Mouse (Mus musculus) thymus, adult 2 months (tissue): ENCODE measurements around the gene Ccnd2. TPM values are rescaled to one million over a fixed set of nuclear protein-coding genes. Genes with fewer than 3 reads are reported as not detected.

Experiments
- DNase-seq: peaks from one replicate; pipeline ENCODE4 v3.0.0; 2021
- H3K27ac ChIP-seq: fragments of 200-500 bp; 2 replicates; pipeline ENCODE4 v1.5.1; 2012; ENCODE audit warnings: low read length, control low read depth; ENCODE audit not compliant: control insufficient read depth, insufficient read depth
- H3K27me3 ChIP-seq: fragments of 200-500 bp; 2 replicates; pipeline ENCODE4 v1.6.1; 2012; ENCODE audit warnings: mild to moderate bottlenecking, low read length, moderate library complexity, mixed read lengths; ENCODE audit not compliant: control insufficient read depth, insufficient read depth
- H3K36me3 ChIP-seq: fragments of 200-500 bp; 2 replicates; pipeline ENCODE4 v1.6.1; 2012; ENCODE audit warnings: mild to moderate bottlenecking, low read length, moderate library complexity; ENCODE audit not compliant: control insufficient read depth, insufficient read depth
- H3K4me1 ChIP-seq: fragments of 200-500 bp; replicated peaks from 2 replicates; pipeline ENCODE4 v1.6.1; 2012; ENCODE audit warnings: low read length; ENCODE audit not compliant: control insufficient read depth, insufficient read depth
- H3K4me3 ChIP-seq: fragments of 200-500 bp; 2 replicates; pipeline ENCODE4 v1.5.1; 2012; ENCODE audit warnings: mild to moderate bottlenecking, low read length, control low read depth, moderate library complexity; ENCODE audit not compliant: control insufficient read depth, insufficient read depth
- CTCF ChIP-seq: fragments of 200-500 bp; IDR thresholded peaks from 2 replicates; pipeline ENCODE4 v1.5.1; 2012; ENCODE audit warnings: mild to moderate bottlenecking, control low read depth, low read length, moderate library complexity, borderline replicate concordance; ENCODE audit not compliant: control insufficient read depth, poor library complexity, insufficient read depth; ENCODE audit errors: extremely low read depth
- POLR2A ChIP-seq: fragments of 200-500 bp; IDR thresholded peaks from 2 replicates; pipeline ENCODE4 v1.6.1; 2012; ENCODE audit warnings: mild to moderate bottlenecking, low read length, control low read depth, moderate library complexity; ENCODE audit not compliant: control insufficient read depth, poor library complexity, insufficient read depth; ENCODE audit errors: extremely low read depth
- WGBS: fragments of 180-500 bp; shearing (Covaris S2); methylation state at CpG from one replicate; pipeline ENCODE4 v1.1.7; 2018; 5-methylcytosine and 5-hydroxymethylcytosine counted together
- polyA plus RNA-seq: library from polyadenylated mRNA; depleted of rRNA; stranded (reverse); fragments of >200 nt; gene quantifications from 2 replicates; pipeline ENCODE4 v1.2.3, GENCODE M21; 2012; rRNA removed

The Ccnd2 gene
- polyA plus RNA-seq, 1 experiment: 73.0 TPM

DNA sequence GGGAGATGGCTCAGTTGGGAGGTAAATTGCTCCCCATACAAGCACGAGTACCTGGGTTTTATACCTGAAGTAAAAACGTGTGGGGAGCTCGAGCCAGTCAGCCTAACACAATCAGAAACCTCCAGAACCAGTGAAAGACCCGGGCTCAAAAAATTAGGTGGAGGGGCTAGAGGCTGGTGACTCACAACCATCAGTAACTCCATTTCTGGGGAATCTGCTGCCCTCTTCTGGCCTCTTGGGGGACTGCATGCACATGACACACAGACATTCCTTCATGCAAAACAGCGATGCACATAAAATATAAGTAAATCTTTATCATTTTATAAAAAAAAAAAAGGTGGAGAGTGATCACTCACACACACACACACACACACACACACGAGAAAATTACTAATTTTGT, 46.9 kb downstream of the Ccnd2 start:
- Histone ChIP-seq H3K27me3 (no peaks in the 10 kb centered on the region), H3K36me3 (no peaks in the 10 kb centered on the region), H3K4me1 (peaks cover 10% of the 10 kb centered on the region; the same call in 1 of the 2 replicates), H3K27ac (no peak overlapping the region), H3K4me3 (no peak overlapping the region)
- DNase-seq: peak; percentile 56
- TF ChIP-seq POLR2A (no peak), CTCF (no peak; the same call in 1 of the 2 replicates)
- 83% methylated on average over 6 of the region's 6 CpGs for WGBS

DNA sequence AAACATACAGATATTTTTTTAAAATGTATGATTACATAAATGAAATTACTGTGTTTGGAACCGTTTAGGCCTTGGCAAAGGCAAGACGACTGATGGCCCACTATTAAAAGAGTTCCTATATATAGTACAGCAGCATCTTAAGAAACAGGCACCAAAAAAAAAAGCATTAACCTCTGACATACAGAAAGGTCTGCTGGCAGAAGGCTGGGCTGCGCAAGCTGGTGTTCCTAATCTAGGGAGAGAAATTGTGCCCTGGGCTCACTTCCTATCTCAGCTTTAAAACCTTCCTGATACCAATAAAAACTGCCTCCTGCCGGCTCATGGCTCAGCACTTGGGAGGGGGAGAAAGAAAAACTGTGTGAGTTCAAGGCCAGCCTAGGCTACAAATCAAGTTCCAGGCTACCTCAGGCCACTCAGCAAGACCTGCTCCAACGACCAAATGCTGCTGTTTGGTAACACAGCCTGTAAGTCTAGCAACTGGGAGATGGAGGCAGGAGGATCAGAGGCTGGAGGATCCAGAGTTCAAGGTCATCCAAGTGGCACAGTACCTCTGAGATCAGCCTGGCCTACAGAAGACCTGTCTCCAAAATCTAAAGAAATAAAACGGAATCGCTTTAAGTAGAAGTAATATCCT, 47.5 kb downstream of the Ccnd2 start:
- TF ChIP-seq CTCF (no peak), POLR2A (no peak)
- no peak for DNase-seq
- Histone ChIP-seq H3K4me3 (no peak overlapping the region), H3K27me3 (no peaks in the 10 kb centered on the region), H3K36me3 (no peaks in the 10 kb centered on the region), H3K4me1 (peaks cover 7% of the 10 kb centered on the region; the same call in 1 of the 2 replicates), H3K27ac (no peak overlapping the region)
- WGBS: 95% methylated on average over 7 of the region's 7 CpGs

- peaks cover 2% of the 10 kb centered on the region; the same call in 1 of the 2 replicates for H3K4me1 ChIP-seq
- no peaks in the 10 kb centered on the region for H3K36me3 ChIP-seq
- no peak overlapping the region for H3K27ac ChIP-seq
- TF ChIP-seq CTCF: no peak
- no peak for TF ChIP-seq POLR2A
- 96% methylated on average over 6 of the region's 6 CpGs for WGBS
- no peaks in the 10 kb centered on the region for H3K27me3 ChIP-seq
- H3K4me3 ChIP-seq: no peak overlapping the region
- no peak for DNase-seq
These were observed 48.3 kb downstream of the Ccnd2 start for GRCm38 (mm10) chr6:127103506-127104275.

GRCm38 (mm10) chr6:127094565-127094964, 57.4 kb downstream of the Ccnd2 start:
- peak; percentile 13 for DNase-seq
- 78% methylated on average over 7 of the region's 7 CpGs for WGBS

GRCm38 (mm10) chr6:127086739-127087138, 65.3 kb downstream of the Ccnd2 start:
- TF ChIP-seq CTCF (no peak), POLR2A (no peak)
- H3K27me3 ChIP-seq: no peaks in the 10 kb centered on the region
- peak; percentile 21 for DNase-seq
- H3K36me3 ChIP-seq: no peaks in the 10 kb centered on the region
- H3K4me1 ChIP-seq: no peaks in the 10 kb centered on the region
- WGBS: 88% methylated on average over 4 of the region's 4 CpGs
- no peak overlapping the region for H3K27ac ChIP-seq
- H3K4me3 ChIP-seq: no peak overlapping the region

More at GRCm38 (mm10) chr6:127094565-127094964, 57.4 kb downstream of the Ccnd2 start:
- Histone ChIP-seq H3K4me1 (no peaks in the 10 kb centered on the region), H3K27ac (no peak overlapping the region), H3K36me3 (no peaks in the 10 kb centered on the region), H3K27me3 (no peaks in the 10 kb centered on the region), H3K4me3 (no peak overlapping the region)
- TF ChIP-seq POLR2A (no peak), CTCF (no peak)

GRCm38 (mm10) chr6:127081820-127082219, 70.2 kb downstream of the Ccnd2 start:
- WGBS: 72% methylated on average over 6 of the region's 6 CpGs
- H3K27me3 ChIP-seq: peaks cover 8% of the 10 kb centered on the region; the same call in 1 of the 2 replicates
- no peak overlapping the region for H3K4me3 ChIP-seq
- H3K4me1 ChIP-seq: peaks cover 6% of the 10 kb centered on the region; the same call in 1 of the 2 replicates
- TF ChIP-seq POLR2A (no peak), CTCF (no peak)
- no peaks in the 10 kb centered on the region for H3K36me3 ChIP-seq
- H3K27ac ChIP-seq: no peak overlapping the region
- DNase-seq: no peak

DNA sequence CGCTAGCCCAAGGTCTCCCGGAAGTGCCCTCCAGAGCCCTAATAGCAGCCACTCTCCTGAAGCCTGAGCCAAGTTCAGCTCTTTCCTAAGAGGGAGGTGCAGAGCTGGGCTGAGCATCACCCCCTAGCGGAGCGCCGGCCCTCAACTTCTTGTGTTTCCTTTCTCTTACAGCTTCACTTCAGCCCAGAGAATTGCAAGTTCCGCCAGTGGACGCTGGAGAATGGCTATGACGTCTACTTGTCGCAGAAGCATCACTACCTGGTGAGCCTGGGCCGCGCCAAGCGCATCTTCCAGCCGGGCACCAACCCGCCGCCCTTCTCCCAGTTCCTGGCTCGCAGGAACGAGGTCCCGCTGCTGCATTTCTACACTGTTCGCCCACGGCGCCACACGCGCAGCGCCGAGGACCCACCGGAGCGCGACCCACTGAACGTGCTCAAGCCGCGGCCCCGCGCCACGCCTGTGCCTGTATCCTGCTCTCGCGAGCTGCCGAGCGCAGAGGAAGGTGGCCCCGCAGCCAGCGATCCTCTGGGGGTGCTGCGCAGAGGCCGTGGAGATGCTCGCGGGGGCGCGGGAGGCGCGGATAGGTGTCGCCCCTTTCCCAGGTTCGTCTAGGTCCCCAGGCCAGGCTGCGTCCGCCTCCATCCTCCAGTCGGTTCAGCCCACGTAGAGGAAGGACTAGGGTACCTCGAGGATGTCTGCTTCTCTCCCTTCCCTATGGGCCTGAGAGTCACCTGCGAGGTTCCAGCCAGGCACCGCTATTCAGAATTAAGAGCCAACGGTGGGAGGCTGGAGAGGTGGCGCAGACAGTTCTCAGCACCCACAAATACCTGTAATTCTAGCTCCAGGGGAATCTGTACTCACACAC, 71.9 kb downstream of the Ccnd2 start:
- no peaks in the 10 kb centered on the region for H3K36me3 ChIP-seq
- 0 out of 2 replicates have a peak overlapping the region, but pooled peaks have one; percentile 2 for H3K4me3 ChIP-seq
- 6% methylated on average over 59 of the region's 59 CpGs for WGBS
- H3K27me3 ChIP-seq: peaks cover 8% of the 10 kb centered on the region; the same call in 1 of the 2 replicates
- TF ChIP-seq POLR2A (no peak), CTCF (no peak)
- DNase-seq: peak; percentile 7
- peaks cover 6% of the 10 kb centered on the region; the same call in 1 of the 2 replicates for H3K4me1 ChIP-seq
- no peak overlapping the region for H3K27ac ChIP-seq

Other genes with a start within 250 kb of the Ccnd2 start
- gene Dyrk4, start 230.4 kb downstream of the Ccnd2 start, polyA plus RNA-seq: 0.31 and 0.32 TPM in 2 replicates
- 28.0 and 31.0 TPM in 2 replicates for gene Rad51ap1, start 212.6 kb downstream of the Ccnd2 start, polyA plus RNA-seq
- 5.3 and 7.0 TPM in 2 replicates for gene D6Wsu163e, start 212.2 kb downstream of the Ccnd2 start, polyA plus RNA-seq
- gene Fgf6, start 136.6 kb downstream of the Ccnd2 start, polyA plus RNA-seq: 0.01 TPM in 1 of 2 replicates, not detected in the other
- 0.34 and 0.73 TPM in 2 replicates for gene Fgf23, start 79.3 kb downstream of the Ccnd2 start, polyA plus RNA-seq
- 1.8 and 2.4 TPM in 2 replicates for gene Tigar, start 42.6 kb downstream of the Ccnd2 start, polyA plus RNA-seq